Mouse (Mus musculus): ENCODE measurements around the gene Dolk.
A peak's percentile ranks its signal among the peaks of the same experiment; 100 is the strongest.

The Dolk gene

DNA sequence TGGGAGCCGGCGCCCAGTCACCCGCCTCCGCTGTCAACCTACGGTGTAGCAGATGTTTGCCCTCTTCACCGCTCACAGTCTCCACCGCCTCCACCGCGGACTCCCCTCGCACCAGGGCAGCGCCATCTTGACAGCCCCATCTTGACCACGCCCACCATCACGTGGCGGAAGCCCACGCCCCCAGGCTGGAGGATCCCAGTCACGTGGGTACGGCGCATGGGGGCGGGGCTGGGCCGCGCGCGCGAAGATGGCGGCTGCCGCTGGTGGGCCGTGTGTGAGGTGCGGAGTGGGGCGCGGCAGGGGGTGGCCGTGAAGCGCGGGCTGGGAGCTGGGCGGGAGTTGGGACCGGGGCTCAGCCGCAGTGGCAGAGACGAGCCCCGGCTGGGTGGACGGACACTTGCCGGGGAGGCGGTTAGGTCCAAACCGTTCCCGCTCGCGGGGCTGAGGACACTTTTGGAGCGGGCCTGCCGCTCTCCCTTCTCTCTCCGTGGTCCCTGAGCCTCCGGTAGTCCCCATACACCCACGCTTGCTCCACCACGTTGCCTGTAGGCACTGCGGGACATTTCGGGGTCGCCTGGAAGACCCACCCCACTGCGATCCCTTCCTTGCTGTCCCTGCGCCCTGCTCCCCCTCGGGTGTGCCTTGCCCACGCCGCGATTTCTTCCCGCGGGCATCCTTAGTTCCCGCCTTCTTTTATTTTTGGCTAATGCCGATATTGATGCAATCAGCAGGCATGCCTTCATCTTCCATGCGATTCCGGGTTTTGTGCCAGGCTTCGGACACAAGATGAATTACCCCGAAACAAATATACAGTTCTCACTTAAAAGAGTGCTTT is at the start of gene Dolk, which contains the start of gene Nup188:
Gene Dolk, minus strand, starts transcription at position 143 of the 835 bp plus-strand sequence.
Gene Nup188, plus strand, starts transcription at position 206 of the 835 bp plus-strand sequence.
- ATAC-seq (ENCODE audit: insufficient number of reproducible peaks, low FRiP score, low TSS enrichment) = peak; percentile 87; the same call in 1 of the 2 replicates

DNA sequence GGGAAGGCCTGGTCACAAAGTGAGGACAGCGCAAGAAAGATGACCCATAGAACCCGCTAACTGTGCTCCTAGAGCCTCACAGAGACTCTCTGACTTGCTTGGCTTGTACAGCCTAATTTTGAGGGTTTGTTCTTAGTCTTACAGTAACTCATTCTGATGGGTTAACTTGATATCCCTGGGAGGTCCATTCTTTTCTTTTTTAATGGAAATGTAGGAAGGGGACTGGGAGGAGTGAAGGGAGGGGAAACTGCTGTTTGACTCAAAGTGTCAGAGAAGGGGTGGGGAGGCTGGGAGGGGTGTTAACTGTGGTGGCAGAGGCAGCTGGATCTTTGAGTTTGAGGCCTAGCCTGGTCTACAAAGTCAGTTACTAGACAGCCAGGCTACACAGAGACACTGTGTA is 49.2 kb upstream of the Dolk start:
- no peak for ATAC-seq (ENCODE audit: insufficient number of reproducible peaks, low FRiP score, low TSS enrichment)

DNA sequence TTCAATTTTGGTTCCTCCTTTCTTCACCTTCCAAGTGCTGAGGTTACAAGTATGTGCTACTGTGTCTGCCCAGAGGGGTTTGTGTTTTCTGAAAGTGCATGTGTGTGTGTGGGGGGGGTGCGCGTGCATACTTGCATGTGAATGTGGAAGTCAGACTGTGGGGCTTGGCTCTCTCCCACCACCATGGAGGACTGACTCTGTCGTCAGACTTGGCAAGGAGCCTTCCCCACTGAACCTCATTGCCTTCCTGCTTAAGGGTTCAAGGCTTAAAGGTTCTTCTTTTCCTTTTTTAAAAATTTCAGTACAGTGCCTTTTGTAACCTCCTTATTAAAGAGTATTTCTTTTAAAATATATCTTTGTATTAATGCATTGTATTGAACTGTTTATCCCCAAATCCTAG is 42.7 kb upstream of the Dolk start:
- ATAC-seq (ENCODE audit: insufficient number of reproducible peaks, low FRiP score, low TSS enrichment) = no peak

DNA sequence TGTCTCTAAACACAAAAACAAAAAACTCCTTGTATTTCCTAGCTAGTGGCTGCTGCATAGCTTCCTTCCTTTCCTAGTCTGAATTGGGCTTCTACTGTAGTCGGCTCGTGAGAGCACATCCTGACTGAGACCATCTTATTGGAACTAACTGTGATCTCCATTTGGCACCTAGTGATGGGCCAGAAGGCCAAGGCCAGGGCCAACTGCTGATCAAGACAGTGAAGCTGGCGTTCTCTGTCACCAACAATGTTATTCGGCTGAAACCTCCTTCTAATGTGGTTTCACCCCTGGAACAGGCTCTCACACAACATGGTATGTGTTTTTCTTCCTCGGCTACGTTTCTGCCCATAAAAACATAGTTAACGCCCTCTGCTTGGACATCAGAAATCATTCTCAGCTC is 41.1 kb upstream of the Dolk start:
- no peak for ATAC-seq (ENCODE audit: insufficient number of reproducible peaks, low FRiP score, low TSS enrichment)

DNA sequence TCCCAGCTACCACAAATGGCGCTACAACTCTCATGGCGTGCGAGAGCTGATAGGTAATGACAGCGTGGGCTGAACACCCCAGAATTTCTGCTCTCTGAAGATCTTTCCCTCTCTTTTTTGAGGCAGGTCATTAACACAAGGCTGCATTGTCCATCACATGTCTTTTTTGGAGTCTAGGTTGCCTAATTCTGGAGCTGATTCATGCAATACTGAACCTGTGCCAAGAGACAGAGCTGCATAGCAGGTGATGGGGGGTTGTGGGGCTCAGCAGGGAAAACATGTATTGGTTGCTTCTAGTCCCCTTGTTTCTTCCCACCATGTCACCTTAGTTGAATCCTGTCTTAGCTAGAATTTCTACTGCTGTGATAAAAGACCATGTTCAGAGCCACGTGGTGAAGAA is 39.2 kb upstream of the Dolk start:
- ATAC-seq (ENCODE audit: insufficient number of reproducible peaks, low FRiP score, low TSS enrichment) = no peak

DNA sequence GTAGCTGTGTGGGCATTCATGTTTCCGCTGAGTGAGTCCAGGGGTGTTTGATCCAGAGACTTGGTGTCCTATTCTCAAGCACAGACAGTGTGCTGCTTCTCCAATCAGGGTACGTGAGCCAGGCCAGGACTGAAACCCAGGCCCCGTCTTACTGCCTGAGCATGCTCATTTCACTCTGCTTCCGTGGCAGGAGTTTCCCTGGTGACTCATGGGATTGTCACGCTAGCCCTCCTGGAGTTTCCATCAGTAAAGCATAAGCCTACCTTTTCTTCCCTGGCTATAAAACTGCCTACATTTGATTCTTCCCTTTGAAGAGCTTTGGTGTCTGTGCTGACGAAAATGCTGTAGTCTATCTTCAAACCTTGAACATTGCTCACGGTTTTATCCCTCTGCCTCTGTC is 37.0 kb upstream of the Dolk start:
- no peak for ATAC-seq (ENCODE audit: insufficient number of reproducible peaks, low FRiP score, low TSS enrichment)

DNA sequence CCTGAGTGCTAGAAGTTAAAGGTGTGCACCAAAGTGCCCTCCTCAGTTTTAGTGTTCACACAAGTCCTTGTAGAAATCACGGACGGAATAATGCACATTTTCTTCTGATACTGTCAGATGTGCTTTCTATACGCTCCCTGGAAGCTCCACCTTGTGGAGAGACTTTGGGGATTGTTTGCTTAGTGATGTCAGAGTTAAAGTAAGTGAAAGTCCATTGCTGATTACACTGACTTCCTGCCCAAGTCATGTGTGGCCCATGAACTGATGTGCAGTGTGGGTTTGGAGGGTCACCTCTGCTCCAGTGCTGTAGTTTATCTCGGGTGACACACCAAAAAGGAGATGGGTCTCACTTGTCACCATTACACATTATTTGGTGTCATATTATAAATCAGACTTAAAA is 33.1 kb upstream of the Dolk start:
- ATAC-seq (ENCODE audit: insufficient number of reproducible peaks, low FRiP score, low TSS enrichment) = no peak

DNA sequence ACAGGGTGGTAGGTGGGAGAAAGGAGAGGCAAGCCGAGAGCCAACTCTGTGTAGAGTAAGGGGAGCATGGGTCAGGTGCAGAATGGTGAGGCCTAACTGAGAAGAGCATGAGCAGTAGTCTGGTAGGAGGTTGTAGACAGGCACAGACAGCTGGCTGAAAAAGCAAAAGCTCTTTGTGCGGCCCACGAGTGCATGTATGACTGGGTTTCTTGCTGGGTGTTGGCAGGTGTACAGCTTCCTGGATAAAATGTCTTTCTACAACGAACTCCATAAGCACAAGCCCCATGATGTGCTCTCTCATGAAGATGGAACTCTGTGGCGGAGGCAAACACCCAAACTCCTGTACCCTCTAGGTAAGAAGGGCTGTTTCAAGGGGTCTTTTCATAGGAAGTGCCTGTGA is 30.8 kb upstream of the Dolk start:
- ATAC-seq (ENCODE audit: insufficient number of reproducible peaks, low FRiP score, low TSS enrichment) = no peak

DNA sequence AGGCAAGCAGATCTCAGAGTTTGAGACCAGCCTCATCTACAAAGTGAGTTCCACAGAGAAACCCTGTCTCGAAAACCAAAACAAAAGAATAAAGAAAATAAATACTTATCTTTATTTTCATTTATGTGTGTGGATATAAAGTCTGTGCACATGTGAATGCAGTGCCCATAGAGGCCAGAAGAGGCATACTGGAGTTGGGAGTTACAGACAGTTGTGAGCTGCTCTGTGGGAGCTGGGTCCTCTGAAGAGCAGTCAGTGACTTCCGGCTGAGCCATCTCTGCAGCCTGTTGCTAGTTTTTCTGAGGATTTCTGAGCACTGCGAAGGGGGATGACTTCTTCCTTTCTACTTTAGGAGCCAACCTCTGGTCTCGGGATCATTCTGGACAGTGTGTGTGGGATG is 30.0 kb upstream of the Dolk start:
- no peak for ATAC-seq (ENCODE audit: insufficient number of reproducible peaks, low FRiP score, low TSS enrichment)

DNA sequence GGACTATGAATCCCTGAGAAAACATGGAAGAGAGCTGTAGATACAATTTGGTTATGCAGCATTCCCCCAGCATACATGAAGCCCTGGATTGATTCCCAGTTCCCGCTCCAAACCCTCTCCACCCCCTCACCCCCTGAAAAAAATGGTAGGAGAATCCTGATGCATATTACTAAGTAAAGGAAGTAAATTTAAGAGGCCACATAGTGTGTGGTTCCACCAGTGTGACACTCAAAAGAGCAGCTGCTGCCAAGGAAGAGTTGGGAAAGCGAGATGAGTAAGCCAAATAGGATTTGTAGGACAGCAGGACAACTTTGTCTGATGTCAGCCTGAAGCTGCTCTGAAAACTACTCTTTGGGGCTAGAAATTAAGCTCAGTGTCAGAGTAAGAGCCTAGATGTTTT is 25.3 kb upstream of the Dolk start:
- no peak for ATAC-seq (ENCODE audit: insufficient number of reproducible peaks, low FRiP score, low TSS enrichment)

DNA sequence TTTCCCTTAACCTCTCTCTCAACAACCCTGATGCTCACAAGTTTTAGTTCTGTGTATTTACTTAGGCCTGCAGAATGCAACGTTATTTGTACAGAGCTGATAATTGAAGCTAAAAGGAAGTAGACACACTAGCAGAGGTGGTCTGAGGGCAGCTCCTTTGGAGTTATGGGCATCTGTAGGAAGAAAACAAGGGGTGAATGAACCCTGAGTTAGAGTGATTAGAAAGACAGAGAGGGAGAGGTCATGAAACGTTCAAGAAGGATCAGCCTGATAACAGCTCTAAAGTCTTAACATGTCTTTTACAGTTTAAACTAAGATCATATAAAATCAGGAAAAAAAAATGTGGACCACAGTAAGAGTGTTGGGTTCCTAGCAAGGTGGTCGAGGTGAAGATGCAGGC is 23.2 kb upstream of the Dolk start:
- ATAC-seq (ENCODE audit: insufficient number of reproducible peaks, low FRiP score, low TSS enrichment) = no peak

DNA sequence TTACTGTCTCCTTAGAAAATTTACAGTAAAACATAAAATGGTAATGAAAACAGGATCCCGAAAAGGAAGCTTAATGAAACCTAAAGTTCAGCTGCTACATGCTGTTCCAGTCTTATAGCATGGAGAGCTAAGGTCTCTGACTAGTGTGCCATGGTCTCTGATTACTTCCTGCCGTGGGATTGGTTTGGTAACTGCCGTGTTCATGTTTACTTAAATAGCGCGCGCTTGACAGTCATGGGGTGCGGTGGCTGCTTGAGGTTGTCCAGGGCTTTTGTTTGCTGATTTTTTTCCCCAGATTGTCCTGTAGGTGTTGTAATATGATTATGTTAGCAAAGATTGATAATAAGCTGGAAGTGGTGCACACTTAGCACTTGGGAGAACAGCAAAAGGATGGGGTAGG is 20.0 kb upstream of the Dolk start:
- no peak for ATAC-seq (ENCODE audit: insufficient number of reproducible peaks, low FRiP score, low TSS enrichment)

DNA sequence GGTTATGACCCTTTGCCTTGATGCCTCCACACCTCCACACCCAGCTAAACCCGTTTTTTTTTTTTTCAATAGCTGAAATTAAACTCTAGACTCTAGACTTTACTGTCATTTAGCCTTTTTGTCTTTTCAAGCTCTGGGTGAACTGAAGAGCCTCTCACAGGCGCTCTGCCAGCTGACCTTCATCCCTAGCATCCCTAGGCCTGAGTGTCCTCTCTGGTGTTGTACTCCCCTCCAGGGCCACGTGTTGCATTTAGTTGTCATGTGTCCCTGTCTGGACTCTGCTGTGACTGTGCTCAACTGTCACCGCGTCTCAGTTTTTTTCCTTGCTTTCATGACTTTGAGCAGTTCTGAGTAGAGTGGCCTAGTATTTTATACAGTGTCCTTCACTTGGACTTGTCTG is 13.8 kb upstream of the Dolk start:
- no peak for ATAC-seq (ENCODE audit: insufficient number of reproducible peaks, low FRiP score, low TSS enrichment)

DNA sequence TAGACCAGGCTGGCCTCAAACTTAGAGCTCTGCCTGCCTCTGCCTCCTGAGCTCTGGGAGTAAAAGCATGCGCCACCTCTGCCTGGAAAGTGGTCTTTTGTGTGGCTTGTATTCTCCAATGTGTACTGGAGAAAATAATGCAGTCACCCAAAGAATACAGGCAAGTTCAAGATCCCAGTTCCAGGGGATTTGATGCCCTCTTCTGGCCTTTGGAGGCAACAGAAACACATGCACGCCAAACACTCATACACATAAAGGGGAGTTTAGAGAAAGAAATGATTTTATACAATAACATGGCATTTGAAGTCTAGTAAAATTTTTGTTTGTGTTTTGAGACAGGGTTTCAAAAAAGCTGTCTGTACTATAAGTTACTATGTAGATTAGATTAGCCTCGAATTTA is 13.4 kb upstream of the Dolk start:
- no peak for ATAC-seq (ENCODE audit: insufficient number of reproducible peaks, low FRiP score, low TSS enrichment)

DNA sequence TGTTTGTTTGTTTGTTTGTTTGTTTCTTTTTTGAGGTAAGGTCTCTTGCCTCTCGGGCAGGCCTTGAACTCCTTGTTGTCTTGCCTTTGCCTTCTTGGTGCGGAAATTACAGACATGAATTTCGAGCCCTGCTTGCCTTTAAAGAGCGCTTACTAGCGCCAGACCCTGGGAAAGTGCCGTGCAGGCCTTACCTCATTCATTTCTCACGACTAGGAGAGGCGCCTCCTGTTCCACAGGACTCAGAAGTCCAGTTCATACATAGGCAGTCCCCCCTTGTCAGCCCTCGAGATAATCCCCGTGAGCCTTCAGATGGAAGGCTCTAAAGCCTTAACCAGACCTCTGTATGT is 866 bp upstream of the Dolk start:
- ATAC-seq (ENCODE audit: insufficient number of reproducible peaks, low FRiP score, low TSS enrichment) = no peak

DNA sequence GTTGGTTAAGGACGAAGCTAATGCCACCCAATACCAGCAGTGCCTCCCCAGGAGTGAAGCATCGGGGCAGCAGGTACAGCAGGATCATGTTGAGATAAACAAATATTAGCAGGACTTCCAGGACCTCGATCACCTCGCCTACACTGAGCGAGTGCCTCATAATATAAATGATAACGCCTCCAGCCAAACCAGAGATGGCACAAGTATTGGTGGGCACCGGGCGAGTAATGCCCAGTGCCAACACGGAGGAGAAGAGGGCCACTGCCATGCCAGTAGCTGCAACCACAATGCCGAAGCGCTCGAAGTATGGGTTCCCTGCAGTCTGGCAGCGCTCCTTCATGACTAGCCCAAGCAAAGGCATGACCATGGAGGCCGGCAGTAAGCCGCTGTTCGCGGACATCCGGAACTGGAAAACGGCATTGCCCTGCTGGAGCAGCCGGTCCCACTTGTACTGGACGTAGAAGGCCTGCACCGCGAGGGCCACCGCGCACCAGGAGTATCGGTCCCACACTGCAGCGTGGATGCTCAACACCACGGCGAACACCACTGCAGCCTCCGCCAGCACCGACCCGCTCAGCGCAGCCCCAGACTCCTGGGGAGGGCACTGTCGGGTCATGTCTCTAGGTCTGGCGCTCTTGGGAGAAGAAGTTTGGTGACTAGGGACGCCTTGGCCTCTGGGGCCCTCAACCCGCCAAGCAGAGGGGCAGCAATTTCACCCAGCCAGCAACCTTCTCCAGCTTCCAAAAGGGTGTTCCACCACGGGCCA is 535 bp downstream of the Dolk start:
- peak; percentile 34; the same call in 1 of the 2 replicates for ATAC-seq (ENCODE audit: insufficient number of reproducible peaks, low FRiP score, low TSS enrichment)

DNA sequence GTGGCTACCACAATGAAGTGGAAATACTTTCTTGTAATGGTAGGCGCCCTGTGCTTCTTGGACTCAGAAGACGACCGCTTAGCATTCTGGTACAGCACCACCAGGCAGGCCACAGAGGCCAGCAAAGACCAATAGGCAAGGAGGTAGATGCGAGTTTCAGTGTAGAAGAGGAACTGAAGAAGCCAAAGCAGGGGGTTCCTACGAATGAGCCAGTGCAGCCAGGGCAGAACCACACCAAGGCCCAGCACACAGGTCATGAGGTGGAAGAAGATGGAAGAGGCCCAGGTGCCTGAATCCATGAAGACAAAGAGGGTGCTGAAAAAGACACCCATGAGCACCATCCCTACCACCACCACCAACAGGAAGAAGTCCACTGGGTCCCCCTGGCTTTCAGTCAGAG is 1.1 kb downstream of the Dolk start:
- no peak for ATAC-seq (ENCODE audit: insufficient number of reproducible peaks, low FRiP score, low TSS enrichment)

DNA sequence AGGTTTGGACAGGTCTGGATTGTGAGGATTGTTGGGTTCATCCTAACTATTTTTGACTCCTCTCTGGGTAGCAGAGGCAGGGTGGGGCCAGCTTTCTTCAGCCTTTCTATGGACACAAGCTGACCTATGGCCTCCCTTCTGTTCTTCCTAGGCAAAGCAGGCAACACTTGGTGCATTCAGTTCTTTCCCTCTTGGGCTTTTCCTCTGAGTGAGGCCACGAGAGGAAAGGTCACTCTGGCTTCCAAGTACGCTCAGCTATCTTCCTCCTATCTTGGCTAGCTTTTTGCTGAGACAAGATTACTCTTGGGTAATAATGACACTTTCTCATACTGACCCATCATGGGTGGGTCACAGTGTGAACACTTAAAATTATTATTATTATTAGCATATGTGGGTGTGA is 2.9 kb downstream of the Dolk start:
- ATAC-seq (ENCODE audit: insufficient number of reproducible peaks, low FRiP score, low TSS enrichment) = no peak

DNA sequence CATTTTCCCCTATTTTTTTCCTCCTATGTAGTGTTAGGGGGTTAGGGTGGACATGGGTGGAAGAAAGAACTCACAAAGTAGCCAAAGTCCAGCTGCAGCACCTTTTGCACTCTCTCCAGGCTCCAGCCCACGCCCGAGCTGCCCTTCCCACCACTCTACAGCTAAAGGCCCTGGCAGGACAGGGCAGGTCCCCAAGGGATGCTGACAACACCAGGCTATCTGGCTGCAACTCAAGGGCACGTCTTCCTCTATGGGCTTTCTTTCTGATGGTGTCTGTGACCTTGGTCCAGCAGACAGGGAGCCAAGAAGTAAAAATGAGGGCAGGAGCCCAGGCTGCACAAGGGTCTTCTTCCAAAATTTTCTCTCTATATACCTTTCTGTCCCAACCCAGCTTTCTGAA is 4.5 kb downstream of the Dolk start:
- no peak for ATAC-seq (ENCODE audit: insufficient number of reproducible peaks, low FRiP score, low TSS enrichment)

DNA sequence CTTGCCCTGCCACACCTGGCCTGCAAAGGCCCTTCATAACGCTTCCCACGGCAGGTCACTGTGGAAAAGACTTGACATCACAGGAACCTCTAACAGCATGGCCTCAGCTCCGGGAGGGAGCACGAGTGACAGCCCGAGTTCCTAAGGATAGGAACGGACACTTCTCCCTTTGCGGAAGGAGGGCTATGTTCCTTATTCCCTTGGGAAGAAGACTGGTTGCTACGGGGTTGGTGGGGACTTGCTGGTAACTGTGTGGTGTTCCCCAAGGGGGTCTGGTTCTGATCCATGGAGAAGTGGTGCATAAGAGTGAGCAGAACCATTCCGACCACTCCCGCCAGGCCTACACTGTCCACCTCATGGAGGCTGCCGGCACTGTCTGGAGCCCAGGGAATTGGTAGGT is 5.4 kb downstream of the Dolk start, which contains the start of gene Gm28038:
Gene Gm28038, plus strand, starts transcription at position 301 of the 400 bp plus-strand sequence.
- no peak for ATAC-seq (ENCODE audit: insufficient number of reproducible peaks, low FRiP score, low TSS enrichment)

DNA sequence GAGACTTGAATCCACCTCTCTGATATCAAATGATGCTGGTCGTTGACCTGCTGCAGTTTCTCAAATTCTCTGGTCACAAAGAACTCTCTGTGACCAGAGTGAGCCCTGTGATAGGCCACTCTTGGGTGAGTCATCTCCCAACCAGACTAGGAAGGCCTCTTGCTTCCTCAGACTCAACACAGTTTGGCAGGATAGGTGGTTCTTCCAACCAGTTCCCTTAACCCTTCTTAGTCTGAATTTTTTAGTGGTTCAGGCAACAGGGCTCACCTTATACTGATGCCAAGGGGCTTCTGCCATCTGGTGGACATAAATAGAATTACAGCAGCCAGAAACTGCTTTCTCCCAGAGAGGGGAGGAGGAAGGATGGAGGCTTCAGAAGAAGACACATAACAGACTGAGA is 16.0 kb downstream of the Dolk start:
- peak; percentile 80 for ATAC-seq (ENCODE audit: insufficient number of reproducible peaks, low FRiP score, low TSS enrichment)
